Mouse (Mus musculus): Measurements from ENCODE around the gene Wdr48. TPM values are rescaled to one million over a fixed set of nuclear protein-coding genes. Genes with fewer than 3 reads are reported as not detected.

Gene Wdr48
- polyA plus RNA-seq, 1 experiment: 67.7 TPM

- Histone ChIP-seq H3K4me1 (ENCODE audit: control insufficient read depth, insufficient read depth, low read length) (no peaks in the 10 kb centered on the region), H3K27ac (ENCODE audit: insufficient read depth, low read length) (no peak overlapping the region), H3K4me3 (ENCODE audit: insufficient read depth, low read length) (no peak overlapping the region)
- TF ChIP-seq POLR2A (IDR thresholded peaks at IDR 0.05; ENCODE audit: low read depth, low read length): no peak
- TF ChIP-seq CTCF (IDR thresholded peaks at IDR 0.05; ENCODE audit: borderline replicate concordance, insufficient read depth, low read length): no peak
These were observed 5.2 kb upstream of the Wdr48 start for GRCm38 (mm10) chr9:119889446-119889845.

GRCm38 (mm10) chr9:119890692-119891091 is 4.0 kb upstream of the Wdr48 start:
- Histone ChIP-seq H3K4me3 (ENCODE audit: insufficient read depth, low read length) (no peak overlapping the region), H3K4me1 (ENCODE audit: control insufficient read depth, insufficient read depth, low read length) (no peaks in the 10 kb centered on the region), H3K27ac (ENCODE audit: insufficient read depth, low read length) (no peak overlapping the region)
- TF ChIP-seq CTCF (IDR thresholded peaks at IDR 0.05; ENCODE audit: borderline replicate concordance, insufficient read depth, low read length): no peak
- TF ChIP-seq POLR2A (IDR thresholded peaks at IDR 0.05; ENCODE audit: low read depth, low read length): no peak

GRCm38 (mm10) chr9:119893881-119894280 is 797 bp upstream of the Wdr48 start:
- Histone ChIP-seq H3K4me1 (ENCODE audit: control insufficient read depth, insufficient read depth, low read length) (no peaks in the 10 kb centered on the region), H3K27ac (ENCODE audit: insufficient read depth, low read length) (no peak overlapping the region), H3K4me3 (ENCODE audit: insufficient read depth, low read length) (no peak overlapping the region)
- TF ChIP-seq CTCF (IDR thresholded peaks at IDR 0.05; ENCODE audit: borderline replicate concordance, insufficient read depth, low read length) (no peak), POLR2A (IDR thresholded peaks at IDR 0.05; ENCODE audit: low read depth, low read length) (no peak)

- Histone ChIP-seq H3K4me1 (ENCODE audit: control insufficient read depth, insufficient read depth, low read length) (no peaks in the 10 kb centered on the region), H3K27ac (ENCODE audit: insufficient read depth, low read length) (no peak overlapping the region), H3K4me3 (ENCODE audit: insufficient read depth, low read length) (peak overlapping the region; percentile 59)
- TF ChIP-seq CTCF (IDR thresholded peaks at IDR 0.05; ENCODE audit: borderline replicate concordance, insufficient read depth, low read length): no peak
- TF ChIP-seq POLR2A (IDR thresholded peaks at IDR 0.05; ENCODE audit: low read depth, low read length): no peak
These were observed 503 bp downstream of the Wdr48 start for GRCm38 (mm10) chr9:119895040-119895721.

GRCm38 (mm10) chr9:119899446-119899845 is 4.8 kb downstream of the Wdr48 start:
- H3K27ac ChIP-seq (ENCODE audit: insufficient read depth, low read length): no peak overlapping the region
- TF ChIP-seq CTCF (IDR thresholded peaks at IDR 0.05; ENCODE audit: borderline replicate concordance, insufficient read depth, low read length) (no peak), POLR2A (IDR thresholded peaks at IDR 0.05; ENCODE audit: low read depth, low read length) (no peak)
- no peaks in the 10 kb centered on the region for H3K4me1 ChIP-seq (ENCODE audit: control insufficient read depth, insufficient read depth, low read length)
- no peak overlapping the region for H3K4me3 ChIP-seq (ENCODE audit: insufficient read depth, low read length)

GRCm38 (mm10) chr9:119902410-119903151 is 7.9 kb downstream of the Wdr48 start:
- Histone ChIP-seq H3K27ac (ENCODE audit: insufficient read depth, low read length) (no peak overlapping the region), H3K4me1 (ENCODE audit: control insufficient read depth, insufficient read depth, low read length) (no peaks in the 10 kb centered on the region)
- TF ChIP-seq POLR2A (IDR thresholded peaks at IDR 0.05; ENCODE audit: low read depth, low read length): no peak
- TF ChIP-seq CTCF (IDR thresholded peaks at IDR 0.05; ENCODE audit: borderline replicate concordance, insufficient read depth, low read length): no peak

GRCm38 (mm10) chr9:119908708-119909107 is 14.0 kb downstream of the Wdr48 start:
- no peak overlapping the region for H3K27ac ChIP-seq (ENCODE audit: insufficient read depth, low read length)
- TF ChIP-seq CTCF (IDR thresholded peaks at IDR 0.05; ENCODE audit: borderline replicate concordance, insufficient read depth, low read length) (no peak), POLR2A (IDR thresholded peaks at IDR 0.05; ENCODE audit: low read depth, low read length) (no peak)

More at GRCm38 (mm10) chr9:119902410-119903151, 7.9 kb downstream of the Wdr48 start:
- no peak overlapping the region for H3K4me3 ChIP-seq (ENCODE audit: insufficient read depth, low read length)

GRCm38 (mm10) chr9:119909931-119910330 is 15.3 kb downstream of the Wdr48 start:
- Histone ChIP-seq H3K4me3 (ENCODE audit: insufficient read depth, low read length) (no peak overlapping the region), H3K27ac (ENCODE audit: insufficient read depth, low read length) (no peak overlapping the region), H3K4me1 (ENCODE audit: control insufficient read depth, insufficient read depth, low read length) (no peaks in the 10 kb centered on the region)
- TF ChIP-seq POLR2A (IDR thresholded peaks at IDR 0.05; ENCODE audit: low read depth, low read length) (no peak), CTCF (IDR thresholded peaks at IDR 0.05; ENCODE audit: borderline replicate concordance, insufficient read depth, low read length) (no peak)

More at GRCm38 (mm10) chr9:119908708-119909107, 14.0 kb downstream of the Wdr48 start:
- Histone ChIP-seq H3K4me1 (ENCODE audit: control insufficient read depth, insufficient read depth, low read length) (no peaks in the 10 kb centered on the region), H3K4me3 (ENCODE audit: insufficient read depth, low read length) (no peak overlapping the region)

GRCm38 (mm10) chr9:119913087-119913838 is 18.6 kb downstream of the Wdr48 start:
- no peak for TF ChIP-seq CTCF (IDR thresholded peaks at IDR 0.05; ENCODE audit: borderline replicate concordance, insufficient read depth, low read length)
- no peak for TF ChIP-seq POLR2A (IDR thresholded peaks at IDR 0.05; ENCODE audit: low read depth, low read length)
- H3K27ac ChIP-seq (ENCODE audit: insufficient read depth, low read length): no peak overlapping the region
- H3K4me3 ChIP-seq (ENCODE audit: insufficient read depth, low read length): no peak overlapping the region

More at GRCm38 (mm10) chr9:119913087-119913838, 18.6 kb downstream of the Wdr48 start:
- no peaks in the 10 kb centered on the region for H3K4me1 ChIP-seq (ENCODE audit: control insufficient read depth, insufficient read depth, low read length)
